Mouse (Mus musculus) heart, adult 11 months (tissue): Measurements from ENCODE around the gene Ahnak.
"Not testable (repeated sequence)": the region's sequence is repeated elsewhere in the genome, so short reads cannot be mapped to it uniquely, and the experiment has no call there.

Source experiments
- DNase-seq: peaks from one replicate; pipeline ENCODE4 v3.0.0; 2022

Ahnak gene

GRCm38 (mm10) chr19:9103986-9104385 is 114.9 kb downstream of the Ahnak start:
- peak; percentile 87 for DNase-seq

- DNase-seq = peak; percentile 97
Measured at GRCm38 (mm10) chr19:9105101-9105685, 116.1 kb downstream of the Ahnak start.

- DNase-seq = peak; percentile 97
Measured at GRCm38 (mm10) chr19:9106096-9106495, 117.0 kb downstream of the Ahnak start.

- DNase-seq = peak; percentile 96
Measured at GRCm38 (mm10) chr19:9106751-9107378, 117.8 kb downstream of the Ahnak start.

- no peak for DNase-seq
Measured at GRCm38 (mm10) chr19:9107379-9107755, 118.3 kb downstream of the Ahnak start.

GRCm38 (mm10) chr19:9108536-9108935 is 119.5 kb downstream of the Ahnak start:
- no peak for DNase-seq

GRCm38 (mm10) chr19:9110182-9110869 is 121.2 kb downstream of the Ahnak start:
- peak; percentile 95 for DNase-seq

GRCm38 (mm10) chr19:9112043-9112442 is 123.0 kb downstream of the Ahnak start:
- peak; percentile 85 for DNase-seq

GRCm38 (mm10) chr19:9116268-9116667 is 127.2 kb downstream of the Ahnak start:
- peak; percentile 74 for DNase-seq

- peak; percentile 93 for DNase-seq
Measured at GRCm38 (mm10) chr19:9117275-9117674, 128.2 kb downstream of the Ahnak start.

GRCm38 (mm10) chr19:9119655-9120425 is 130.8 kb downstream of the Ahnak start:
- DNase-seq = no peak

GRCm38 (mm10) chr19:9122390-9122789 is 133.3 kb downstream of the Ahnak start:
- peak; percentile 82 for DNase-seq

- not testable (repeated sequence) for DNase-seq
Measured at GRCm38 (mm10) chr19:9123986-9124385, 134.9 kb downstream of the Ahnak start.
